Mouse (Mus musculus) kidney, postnatal 0 days (tissue): ENCODE data around the gene Gpm6b. TPM values are rescaled to one million over a fixed set of nuclear protein-coding genes. Genes with fewer than 3 reads are reported as not detected.

Experiments
- ATAC-seq: fragments of 200-750 bp; cut with Nextera tagmentation; replicated peaks from 2 replicates; pipeline ENCODE4 v1.8.0; 2017; ENCODE audit warnings: low read depth, moderate number of reproducible peaks, moderate TSS enrichment, moderate library complexity; ENCODE audit not compliant: low FRiP score
- DNase-seq: peaks from one replicate; pipeline ENCODE4 v3.0.0-alpha.2; 2016; ENCODE audit warnings: low spot score
- H3K27ac ChIP-seq: fragments of 300-500 bp; sonication (generic); 2 replicates; pipeline ENCODE4 v1.5.1; 2014; ENCODE audit warnings: mild to moderate bottlenecking
- H3K27me3 ChIP-seq: fragments of 300-500 bp; sonication (generic); 2 replicates; pipeline ENCODE4 v1.6.1; 2014; ENCODE audit warnings: low read length, mixed read lengths; ENCODE audit not compliant: insufficient read depth
- H3K36me3 ChIP-seq: fragments of 300-500 bp; sonication (generic); 2 replicates; pipeline ENCODE4 v1.6.1; 2014; ENCODE audit warnings: low read length, mixed read lengths; ENCODE audit not compliant: insufficient read depth
- H3K4me1 ChIP-seq: fragments of 300-500 bp; sonication (generic); replicated peaks from 2 replicates; pipeline ENCODE4 v1.6.1; 2014; ENCODE audit warnings: antibody characterized with exemption, low read length, mixed read lengths; ENCODE audit not compliant: insufficient read depth
- H3K4me2 ChIP-seq: fragments of 300-500 bp; sonication (generic); 2 replicates; pipeline ENCODE4 v1.6.1; 2014; ENCODE audit warnings: mild to moderate bottlenecking, low read length, moderate library complexity, mixed read lengths
- H3K4me3 ChIP-seq: fragments of 300-500 bp; sonication (generic); replicated peaks from 2 replicates; pipeline ENCODE4 v1.5.1; 2014; ENCODE audit warnings: low read depth, low read length
- H3K9ac ChIP-seq: fragments of 300-500 bp; sonication (generic); 2 replicates; pipeline ENCODE4 v1.6.1; 2014; ENCODE audit warnings: low read depth, low read length
- H3K9me3 ChIP-seq: fragments of 300-500 bp; sonication (generic); replicated peaks from 2 replicates; pipeline ENCODE4 v1.6.1; 2016; ENCODE audit warnings: low read length, inconsistent platforms, mixed read lengths
- CTCF ChIP-seq: IDR thresholded peaks from 2 replicates; pipeline ENCODE4 v1.5.1; 2016; ENCODE audit warnings: antibody characterized with exemption, low read depth, mild to moderate bottlenecking, moderate library complexity
- WGBS: fragments of 180-500 bp; shearing (Covaris S2); extraction: QIAGEN DNeasy Blood & Tissue Kit; methylation state at CpG from one replicate; pipeline ENCODE4 v1.1.7; 2014; 5-methylcytosine and 5-hydroxymethylcytosine counted together
- polyA plus RNA-seq: library from polyadenylated mRNA; unstranded; fragments of >200 nt; fragmentation: Nextera tagmentation; extraction: Ambion mirVana; gene quantifications from 2 replicates; pipeline ENCODE4 v1.2.1, GENCODE M21; 2015

Gene Gpm6b
- polyA plus RNA-seq, 1 experiment from 2014 or later = 16.9 TPM

DNA sequence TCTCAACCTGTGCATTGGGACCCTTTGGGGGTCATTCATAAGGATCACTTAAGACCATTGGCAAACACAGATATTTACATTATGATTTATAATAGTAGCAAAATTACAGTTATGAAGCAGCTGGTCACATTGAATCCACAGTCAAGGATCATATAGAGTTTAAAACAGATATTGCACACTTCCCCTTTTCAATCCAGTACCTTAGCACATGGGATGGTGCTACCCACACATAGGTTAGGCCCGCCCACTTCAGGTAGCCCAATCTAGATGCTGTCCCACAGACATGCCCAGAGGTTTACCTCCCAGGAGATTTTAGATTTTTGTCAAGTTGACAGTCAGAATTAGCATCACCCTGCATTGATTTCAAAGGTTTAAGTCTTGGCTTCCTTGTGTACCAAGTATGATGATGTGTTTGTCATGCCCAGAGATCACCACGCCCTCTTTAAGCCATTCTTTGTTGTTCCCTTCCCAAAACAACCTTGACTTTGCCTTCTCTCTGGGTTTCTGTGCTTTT, 121.3 kb downstream of the Gpm6b start:
- no peaks in the 10 kb centered on the region for H3K27me3 ChIP-seq
- no peak overlapping the region for H3K4me2 ChIP-seq
- no peak overlapping the region for H3K9ac ChIP-seq
- H3K4me3 ChIP-seq = no peak overlapping the region
- H3K27ac ChIP-seq = no peak overlapping the region
- H3K4me1 ChIP-seq = no peaks in the 10 kb centered on the region
- no peak for DNase-seq
- H3K36me3 ChIP-seq = no peaks in the 10 kb centered on the region
- no peak for ATAC-seq
- WGBS = 80% methylated on average over 2 of the region's 2 CpGs
- TF ChIP-seq CTCF = no peak
- H3K9me3 ChIP-seq = no peaks in the 10 kb centered on the region

DNA sequence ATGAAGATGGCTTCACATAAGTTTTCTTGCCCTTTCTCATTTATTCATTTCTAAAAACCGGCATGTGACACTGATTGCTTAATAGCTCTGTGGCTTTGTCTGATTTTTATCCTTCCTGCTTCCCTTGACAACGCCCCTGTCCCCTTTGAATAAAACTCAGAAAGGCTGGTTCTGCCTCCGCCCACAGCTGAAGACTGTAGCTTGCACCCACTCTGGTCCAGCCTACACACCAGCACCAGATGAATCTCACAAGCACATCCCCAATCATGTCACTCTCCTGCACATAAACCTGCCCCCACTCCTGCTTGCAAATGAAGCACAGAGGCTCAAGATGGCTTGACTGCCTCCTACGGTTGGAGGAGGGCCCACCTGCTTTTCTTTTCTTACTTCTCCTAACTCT, 121.7 kb downstream of the Gpm6b start:
- DNase-seq = no peak
- WGBS = 81% methylated on average over 4 of the region's 4 CpGs

DNA sequence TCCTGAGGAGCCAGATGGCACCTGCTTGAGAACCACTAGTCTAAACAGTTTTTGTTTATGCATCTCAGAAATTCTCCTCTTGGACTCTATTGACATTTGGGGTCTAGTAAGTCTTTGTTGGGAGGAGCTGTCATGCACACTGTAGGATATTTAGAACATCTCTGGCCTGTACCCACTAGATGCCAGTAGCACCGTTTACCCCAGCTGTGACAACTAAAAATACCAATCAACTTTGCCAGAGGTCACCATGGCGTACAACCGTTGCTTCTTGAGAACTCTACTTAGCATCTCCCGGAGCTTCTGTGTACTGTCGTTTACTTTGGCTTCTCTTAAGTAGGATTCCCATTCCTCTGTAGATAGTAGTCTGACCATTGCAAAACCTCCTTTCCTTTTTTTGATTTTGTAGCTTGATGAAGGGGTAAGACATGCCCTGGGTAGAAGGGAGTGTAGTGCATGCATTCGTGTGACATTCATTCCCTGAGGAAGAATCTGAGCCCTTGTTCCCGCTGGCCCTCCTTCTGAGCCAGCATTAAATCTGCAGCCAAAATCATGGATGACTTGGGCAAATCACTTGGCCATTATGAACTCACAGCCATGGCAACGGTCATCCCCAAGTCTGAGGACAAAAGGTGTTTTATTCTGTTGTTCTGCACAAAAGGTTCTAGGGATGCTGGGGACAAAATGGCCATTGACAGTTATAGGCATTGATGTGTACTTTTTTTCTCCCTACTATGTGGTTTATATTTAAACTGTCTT, 126.9 kb downstream of the Gpm6b start:
- no peaks in the 10 kb centered on the region for H3K36me3 ChIP-seq
- no peaks in the 10 kb centered on the region for H3K4me1 ChIP-seq
- ATAC-seq (no peak), DNase-seq (no peak)
- no peak overlapping the region for H3K4me3 ChIP-seq
- no peaks in the 10 kb centered on the region for H3K9me3 ChIP-seq
- TF ChIP-seq CTCF = no peak
- WGBS = 81% methylated on average over 8 of the region's 8 CpGs
- no peaks in the 10 kb centered on the region for H3K27me3 ChIP-seq
- no peak overlapping the region for H3K27ac ChIP-seq
- no peak overlapping the region for H3K9ac ChIP-seq
- no peak overlapping the region for H3K4me2 ChIP-seq

More for the DNA sequence above, 121.7 kb downstream of the Gpm6b start:
- no peaks in the 10 kb centered on the region for H3K27me3 ChIP-seq
- ATAC-seq = no peak
- no peak overlapping the region for H3K4me2 ChIP-seq
- no peak overlapping the region for H3K9ac ChIP-seq
- no peaks in the 10 kb centered on the region for H3K4me1 ChIP-seq
- no peaks in the 10 kb centered on the region for H3K9me3 ChIP-seq
- H3K36me3 ChIP-seq = no peaks in the 10 kb centered on the region
- TF ChIP-seq CTCF = no peak
- H3K4me3 ChIP-seq = no peak overlapping the region
- no peak overlapping the region for H3K27ac ChIP-seq

DNA sequence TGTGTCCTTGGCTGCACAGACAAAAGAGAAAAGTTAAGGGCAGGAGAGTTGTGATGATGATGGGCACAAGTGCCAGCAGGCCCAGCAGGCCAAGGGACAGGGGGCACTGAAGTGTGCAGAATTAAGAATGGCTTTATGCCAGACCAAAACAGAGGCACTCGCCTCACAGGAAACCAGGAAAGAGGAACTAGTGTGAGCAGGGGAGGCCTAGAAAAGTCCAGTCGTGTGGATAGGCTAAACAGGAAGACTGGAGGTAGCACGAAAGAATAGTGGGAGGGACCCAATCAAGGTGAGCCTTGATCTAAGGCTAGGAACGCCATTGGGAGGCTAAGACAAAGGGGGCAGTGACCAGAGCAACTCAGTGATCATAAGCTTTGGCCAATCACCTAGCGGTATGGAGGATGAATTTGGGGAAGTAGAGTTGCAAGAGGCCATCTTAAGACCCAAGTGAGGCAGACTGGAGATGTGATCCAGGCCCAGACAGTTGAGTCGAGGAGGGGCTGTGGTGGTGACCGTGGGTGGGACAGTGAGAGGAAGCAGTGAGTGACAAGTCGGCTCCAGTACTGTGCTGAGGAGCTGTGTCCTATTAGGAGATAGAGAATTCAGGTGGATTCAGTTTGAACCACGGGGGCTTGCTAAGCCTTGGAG, 138.1 kb downstream of the Gpm6b start:
- Histone ChIP-seq H3K27ac (no peak overlapping the region), H3K9me3 (no peaks in the 10 kb centered on the region), H3K4me1 (no peaks in the 10 kb centered on the region), H3K36me3 (no peaks in the 10 kb centered on the region), H3K9ac (no peak overlapping the region), H3K4me2 (no peak overlapping the region), H3K4me3 (no peak overlapping the region), H3K27me3 (no peaks in the 10 kb centered on the region)
- no peak for ATAC-seq
- WGBS = 73% methylated on average over 9 of the region's 9 CpGs
- TF ChIP-seq CTCF = no peak
- DNase-seq = no peak

DNA sequence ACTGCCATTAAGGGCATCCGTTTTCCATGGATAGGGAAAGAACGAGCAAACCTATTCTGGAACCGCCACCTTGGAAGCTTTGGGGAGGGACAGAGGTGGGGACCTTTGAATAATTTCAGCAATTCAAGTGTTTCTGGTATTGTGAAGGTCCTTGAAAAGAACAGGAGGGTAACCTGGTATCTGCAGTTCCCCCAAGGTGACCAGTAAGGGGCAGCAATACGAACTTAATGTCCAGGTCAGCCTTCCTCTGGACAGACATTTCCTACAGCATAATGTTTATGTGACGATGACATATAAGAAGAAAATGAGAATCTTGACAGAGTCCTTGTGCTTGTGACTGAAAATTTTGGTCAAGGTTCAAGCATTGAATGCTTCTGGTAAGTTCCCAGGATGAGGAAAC, 139.9 kb downstream of the Gpm6b start:
- H3K36me3 ChIP-seq = no peaks in the 10 kb centered on the region
- no peak for TF ChIP-seq CTCF
- H3K27ac ChIP-seq = no peak overlapping the region
- no peaks in the 10 kb centered on the region for H3K27me3 ChIP-seq
- no peak for DNase-seq
- ATAC-seq = no peak
- no peaks in the 10 kb centered on the region for H3K9me3 ChIP-seq
- no peak overlapping the region for H3K4me3 ChIP-seq
- no peak overlapping the region for H3K4me2 ChIP-seq
- 80% methylated on average over 5 of the region's 5 CpGs for WGBS
- no peaks in the 10 kb centered on the region for H3K4me1 ChIP-seq
- H3K9ac ChIP-seq = no peak overlapping the region

DNA sequence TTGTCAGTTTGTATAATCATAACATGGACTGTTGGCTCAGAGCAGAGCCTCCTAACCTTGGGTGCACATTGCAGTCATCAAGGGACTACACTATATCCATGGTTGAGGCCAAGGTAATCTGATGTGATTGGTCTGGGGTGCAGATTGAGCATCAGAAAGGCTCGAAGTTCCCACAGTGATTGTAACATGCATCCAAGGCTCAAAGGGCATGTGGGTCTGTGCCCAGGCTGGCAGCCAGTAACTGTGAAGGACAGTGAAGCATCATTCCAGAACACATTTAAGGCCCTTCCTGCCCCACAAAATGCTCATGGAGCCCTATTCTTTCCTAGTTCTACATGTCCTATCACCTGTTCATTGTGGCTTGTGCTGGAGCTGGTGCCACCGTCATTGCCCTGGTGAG, 144.9 kb downstream of the Gpm6b start:
- DNase-seq (no peak), ATAC-seq (no peak)
- H3K4me3 ChIP-seq = no peak overlapping the region
- no peak overlapping the region for H3K9ac ChIP-seq
- 82% methylated on average over 2 of the region's 2 CpGs for WGBS
- H3K4me1 ChIP-seq = no peaks in the 10 kb centered on the region
- TF ChIP-seq CTCF = no peak
- H3K27ac ChIP-seq = no peak overlapping the region
- no peaks in the 10 kb centered on the region for H3K27me3 ChIP-seq
- no peaks in the 10 kb centered on the region for H3K9me3 ChIP-seq
- no peak overlapping the region for H3K4me2 ChIP-seq
- no peaks in the 10 kb centered on the region for H3K36me3 ChIP-seq
